ENCODE assay signal across 8 mouse cellular contexts in genomic region chr17:34030861-34031326, GRCm38 (mm10). TPM values are rescaled to one million over a fixed set of nuclear protein-coding genes. Genes with fewer than 3 reads are reported as not detected.
DNase-seq lines count a peak whose midpoint lies in the region; TF ChIP-seq lines count a peak whose summit lies in the region.

No protein-coding gene starts in this region.

- TF ChIP-seq POLR2A in myocyte (IDR thresholded peaks at IDR 0.05; ENCODE audit: insufficient read length, low read depth): peak; percentile 51

- H3K4me2 ChIP-seq in myocyte (ENCODE audit: low read depth): peak overlapping the region; percentile 95

- intact Hi-C loops in gastrocnemius, postnatal 14 days (cut with DNase I; ENCODE audit: low total_unique reads): no loop called here

- peak overlapping the region; percentile 99 for H3K4me3 ChIP-seq in myocyte

- no peaks in the 10 kb centered on the region for H3K27me3 ChIP-seq in myocyte (ENCODE audit: control insufficient read depth, insufficient read depth, insufficient read length)

- peak; percentile 45 for DNase-seq in gastrocnemius, postnatal 10 days
- DNase-seq in gastrocnemius, postnatal 14 days: no peak
- DNase-seq in thymus, postnatal 0 days (ENCODE audit: low spot score): peak; percentile 15
- DNase-seq in thymus, postnatal 4 days: no peak
- peak; percentile 31 for DNase-seq in induced T-regulatory cell, adult 2 months (ENCODE audit: low read depth)
- no peak for DNase-seq in layer of hippocampus, postnatal 10 days (ENCODE audit: low spot score in 2 of 2)
- DNase-seq in embryo, embryonic 11 days: no peak

- peak overlapping the region; percentile 71 for H3ac ChIP-seq in myocyte (ENCODE audit: control insufficient read depth, insufficient read length)

- H3K36me3 ChIP-seq in myocyte (ENCODE audit: control insufficient read depth, insufficient read depth): peaks cover 12% of the 10 kb centered on the region

- H3K79me2 ChIP-seq in myocyte (ENCODE audit: control insufficient read depth, insufficient read depth): peaks cover 39% of the 10 kb centered on the region

TF ChIP-seq in myocyte, 11 proteins besides CTCF, POLR2A, EP300 and RAD21:
- TF ChIP-seq MYOD1 (IDR thresholded peaks at IDR 0.05; ENCODE audit: control insufficient read depth in 1 of 3, insufficient read length in 2 of 3, low read depth in 2 of 3): no peak
- peak; percentile 65 for TF ChIP-seq POLR2AphosphoS2 (IDR thresholded peaks at IDR 0.05; ENCODE audit: insufficient read length, low read depth)

RNA-seq across cellular contexts. Expression of gene Slc39a7, which starts 0.6 kb away (rescaled TPM):
- 10 to 100 TPM; 64.1 to 75.4 TPM for total RNA-seq in gastrocnemius, postnatal 10 days (2021)
- 10 to 100 TPM; 44.9 to 60.1 TPM for total RNA-seq in gastrocnemius, postnatal 14 days (2021)
- polyA plus RNA-seq in thymus, postnatal 0 days (2015; fragmentation: Nextera tagmentation; extraction: Ambion mirVana): 90.5 and 96.5 TPM in 2 replicates
- 207 TPM for polyA plus RNA-seq in myocyte (2012; fragmentation: generic; extraction: Trizol)
- 100 to 1,000 TPM in 1 of 2 experiments, 10 to 100 TPM in 1; 82.8 to 108 TPM for total RNA-seq in layer of hippocampus, postnatal 10 days (2021)

RNA-seq across cellular contexts. Expression of gene Rxrb, which starts 0.7 kb away (rescaled TPM):
- 10 to 100 TPM; 40.7 to 43.1 TPM for total RNA-seq in gastrocnemius, postnatal 10 days (2021)
- total RNA-seq in gastrocnemius, postnatal 14 days (2021): 10 to 100 TPM; 35.2 to 35.8 TPM
- 47.1 and 48.9 TPM in 2 replicates for polyA plus RNA-seq in thymus, postnatal 0 days (2015; fragmentation: Nextera tagmentation; extraction: Ambion mirVana)
- polyA plus RNA-seq in myocyte (2012; fragmentation: generic; extraction: Trizol): 45.8 TPM
- total RNA-seq in layer of hippocampus, postnatal 10 days (2021): 10 to 100 TPM; 70.1 to 70.2 TPM

RNA-seq across cellular contexts. Expression of gene H2-Ke6, which starts 3.0 kb away (rescaled TPM):
- 10 to 100 TPM; 50.5 to 63.2 TPM for total RNA-seq in gastrocnemius, postnatal 10 days (2021)
- total RNA-seq in gastrocnemius, postnatal 14 days (2021): 10 to 100 TPM; 50.1 to 51.3 TPM
- polyA plus RNA-seq in thymus, postnatal 0 days (2015; fragmentation: Nextera tagmentation; extraction: Ambion mirVana): 77.4 and 82.2 TPM in 2 replicates
- 51.1 TPM for polyA plus RNA-seq in myocyte (2012; fragmentation: generic; extraction: Trizol)
- total RNA-seq in layer of hippocampus, postnatal 10 days (2021): 10 to 100 TPM; 48.6 to 51.6 TPM

RNA-seq across cellular contexts. Expression of gene Ring1, which starts 6.4 kb away (rescaled TPM):
- 10 to 100 TPM; 13.4 to 18.0 TPM for total RNA-seq in gastrocnemius, postnatal 10 days (2021)
- 10 to 100 TPM; 11.3 to 13.1 TPM for total RNA-seq in gastrocnemius, postnatal 14 days (2021)
- 14.5 and 20.9 TPM in 2 replicates for polyA plus RNA-seq in thymus, postnatal 0 days (2015; fragmentation: Nextera tagmentation; extraction: Ambion mirVana)
- polyA plus RNA-seq in myocyte (2012; fragmentation: generic; extraction: Trizol): 42.9 TPM
- total RNA-seq in layer of hippocampus, postnatal 10 days (2021): 10 to 100 TPM; 27.8 to 34.2 TPM

RNA-seq across cellular contexts. Expression of gene Col11a2, which starts 8.3 kb away (rescaled TPM):
- total RNA-seq in gastrocnemius, postnatal 10 days (2021): 100 to 1,000 TPM in 1 of 2 experiments, 10 to 100 TPM in 1; 72.0 to 106 TPM
- total RNA-seq in gastrocnemius, postnatal 14 days (2021): 10 to 100 TPM; 51.1 to 56.0 TPM
- 1.1 and 1.5 TPM in 2 replicates for polyA plus RNA-seq in thymus, postnatal 0 days (2015; fragmentation: Nextera tagmentation; extraction: Ambion mirVana)
- 0.94 TPM for polyA plus RNA-seq in myocyte (2012; fragmentation: generic; extraction: Trizol)
- total RNA-seq in layer of hippocampus, postnatal 10 days (2021): 10 to 100 TPM; 14.5 to 22.0 TPM

Comparison
In these comparisons a context has a peak if more than half of its experiments do, and no peak if none do; other contexts are left out.
1. DNase-seq: peak in gastrocnemius, postnatal 10 days (single experiment), thymus, postnatal 0 days (single experiment) and induced T-regulatory cell, adult 2 months (single experiment); none in gastrocnemius, postnatal 14 days (single experiment), thymus, postnatal 4 days (single experiment), layer of hippocampus, postnatal 10 days (0 of 2) and embryo, embryonic 11 days (single experiment).